In genomic region chr17:32211554-32211953, GRCm38 (mm10) we compare ENCODE assay signal across 8 mouse cellular contexts. TPM values are rescaled to one million over a fixed set of nuclear protein-coding genes. Genes with fewer than 3 reads are reported as not detected.
DNase-seq lines count a peak whose midpoint lies in the region; ATAC-seq and TF ChIP-seq lines count a peak whose summit lies in the region.
"Not testable (repeated sequence)": the region's sequence is repeated elsewhere in the genome, so short reads cannot be mapped to it uniquely, and the experiment has no call there.
"Had no signal": no experiment of that assay in that cellular context is flagged by ENCODE, and none has a peak within 500 bp of the region (broad histone marks: within the 10 kb centered on the region; RNA-seq: fewer than 3 reads in every experiment).

No protein-coding gene starts in this region.

- TF ChIP-seq CTCF in C2C12 (IDR thresholded peaks at IDR 0.05; ENCODE audit: control insufficient read depth, insufficient read depth, insufficient read length); ES-Bruce4 (IDR thresholded peaks at IDR 0.05; ENCODE audit: low read depth, low read length): not testable (repeated sequence)

- not testable (repeated sequence) for H3ac ChIP-seq in C2C12 (ENCODE audit: control insufficient read depth, insufficient read length, low read depth); myocyte (ENCODE audit: control insufficient read depth, insufficient read length)

- not testable (repeated sequence) for ATAC-seq in neural tube, embryonic 13.5 days (ENCODE audit: low read depth)

- 94% methylated on average over 6 of the region's 6 CpGs for WGBS in neural tube, embryonic 13.5 days

- H3K4me2 ChIP-seq in myocyte (ENCODE audit: low read depth); neural tube, embryonic 13.5 days: not testable (repeated sequence)

- not testable (repeated sequence) for H3K9me3 ChIP-seq in ES-Bruce4 (replicated peaks; ENCODE audit: control insufficient read depth, insufficient read depth, low read length, poor library complexity, severe bottlenecking); ES-E14 (ENCODE audit: control insufficient read depth, insufficient read depth, low read depth, low read length); neural tube, embryonic 13.5 days

- not testable (repeated sequence) for H3K4me3 ChIP-seq in C2C12 (ENCODE audit: insufficient read depth, poor library complexity, severe bottlenecking); ES-Bruce4 (ENCODE audit: low read depth, low read length); ES-E14 (ENCODE audit: insufficient read depth in 1 of 2, low read depth in 1 of 2, low read length in 2 of 2, poor library complexity in 1 of 2, severe bottlenecking in 1 of 2); myocyte; neural tube, embryonic 13.5 days

- TF ChIP-seq POLR2A in ES-Bruce4 (IDR thresholded peaks at IDR 0.05; ENCODE audit: insufficient read depth, low read length); myocyte (IDR thresholded peaks at IDR 0.05; ENCODE audit: insufficient read length, low read depth): not testable (repeated sequence)

- H3K79me2 ChIP-seq in C2C12 (ENCODE audit: control insufficient read depth, insufficient read depth) (peaks cover 17% of the 10 kb centered on the region), myocyte (ENCODE audit: control insufficient read depth, insufficient read depth) (peaks cover 25% of the 10 kb centered on the region)

- peak; percentile 69; the same call in 1 of the 2 replicates for TF ChIP-seq EP300 in ES-Bruce4 (IDR thresholded peaks at IDR 0.05; ENCODE audit: insufficient read depth, low read depth, low read length)

- H3K27ac ChIP-seq in ES-Bruce4 (ENCODE audit: insufficient read depth, low read length) (0 out of 2 replicates have a peak overlapping the region, but pooled peaks have one; percentile 42), ES-E14 (ENCODE audit: insufficient read depth, low read depth, low read length, poor library complexity, severe bottlenecking) (peak overlapping the region; percentile 92; the same call in 1 of the 2 replicates)
- 0 out of 2 replicates have a peak overlapping the region, but pooled peaks have one; percentile 9 for H3K27ac ChIP-seq in neural tube, embryonic 13.5 days (replicated peaks)

- H3K79me3 ChIP-seq in C2C12 (ENCODE audit: low read depth): not testable (repeated sequence)

- H3K9ac ChIP-seq in ES-Bruce4 (ENCODE audit: low read depth, poor library complexity, severe bottlenecking); ES-E14 (ENCODE audit: insufficient read depth, low read depth, low read length, poor library complexity, severe bottlenecking); neural tube, embryonic 13.5 days: not testable (repeated sequence)

- in situ Hi-C loops in ES-E14 (cut with MboI; ENCODE audit: low sequenced_read_pairs in 2 of 2, unreplicated experiment in 2 of 2): not testable (repeated sequence)

- not testable (repeated sequence) for DNase-seq in ES-E14 (ENCODE audit: low read depth, low spot score)
- peak; percentile 63 for DNase-seq in testis, postnatal 14 days (ENCODE audit: low spot score)

- H3K27me3 ChIP-seq in C2C12 (ENCODE audit: control insufficient read depth, insufficient read depth, insufficient read length); ES-Bruce4 (ENCODE audit: control insufficient read depth, insufficient read depth, low read length, poor library complexity, severe bottlenecking); myocyte (ENCODE audit: control insufficient read depth, insufficient read depth, insufficient read length); neural tube, embryonic 13.5 days: not testable (repeated sequence)

- peaks cover 93% of the 10 kb centered on the region for H3K36me3 ChIP-seq in C2C12 (ENCODE audit: control insufficient read depth, insufficient read depth)
- H3K36me3 ChIP-seq in ES-Bruce4 (ENCODE audit: control insufficient read depth, insufficient read depth, low read length, poor library complexity, severe bottlenecking): peaks cover 79% of the 10 kb centered on the region
- H3K36me3 ChIP-seq in ES-E14 (ENCODE audit: control insufficient read depth, insufficient read depth, low read length, poor library complexity, severe bottlenecking): peaks cover 60% of the 10 kb centered on the region
- peaks cover 54% of the 10 kb centered on the region for H3K36me3 ChIP-seq in myocyte (ENCODE audit: control insufficient read depth, insufficient read depth)
- peaks cover 98% of the 10 kb centered on the region for H3K36me3 ChIP-seq in neural tube, embryonic 13.5 days

- H3K4me1 ChIP-seq in ES-Bruce4 (ENCODE audit: control insufficient read depth, insufficient read depth, low read length); ES-E14 (ENCODE audit: control insufficient read depth in 2 of 2, insufficient read depth in 2 of 2, low read length in 2 of 2, poor library complexity in 1 of 2): not testable (repeated sequence)
- H3K4me1 ChIP-seq in neural tube, embryonic 13.5 days (replicated peaks): peaks cover 18% of the 10 kb centered on the region; the same call in 1 of the 2 replicates

TF ChIP-seq in C2C12, 6 proteins besides CTCF, POLR2A, EP300 and RAD21:
- peak; percentile 80 for TF ChIP-seq MYOD1 (IDR thresholded peaks at IDR 0.05; ENCODE audit: control insufficient read depth, insufficient read length, low read depth)

TF ChIP-seq in myocyte, 11 proteins besides CTCF, POLR2A, EP300 and RAD21:
- TF ChIP-seq MYOD1 (IDR thresholded peaks at IDR 0.05; ENCODE audit: control insufficient read depth in 1 of 3, insufficient read length in 2 of 3, low read depth in 2 of 3) (peak in 2 of 3 experiments; percentile 71 to 88), TCF3 (IDR thresholded peaks at IDR 0.05; ENCODE audit: insufficient read length, low read depth) (peak; percentile 37), MYOG (IDR thresholded peaks at IDR 0.05; ENCODE audit: control insufficient read depth in 1 of 3, insufficient read depth in 1 of 3, insufficient read length in 2 of 3, low read depth in 2 of 3) (peak in 2 of 3 experiments; percentile 76 to 88), TCF12 (IDR thresholded peaks at IDR 0.05; ENCODE audit: insufficient read depth, poor library complexity, severe bottlenecking) (peak; percentile 27)

RNA-seq across cellular contexts. Expression of gene Ephx3, which starts 22.2 kb away (rescaled TPM):
- polyA plus RNA-seq in C2C12 (2012; fragmentation: generic; extraction: Trizol) (0.12 TPM), ES-Bruce4 (2011; ENCODE audit: insufficient read depth, insufficient read length, low read depth, missing spikeins) (0.76 and 1.3 TPM in 2 replicates), myocyte (2012; fragmentation: generic; extraction: Trizol) (0.12 TPM)
- total RNA-seq in ES-E14 (2012; rRNA removed): 0.71 and 1.6 TPM in 2 replicates
- 0.20 TPM in 1 of 2 replicates, not detected in the other for polyA plus RNA-seq in neural tube, embryonic 13.5 days (2015; fragmentation: Nextera tagmentation; extraction: Ambion mirVana)
- total RNA-seq: adrenal gland, postnatal 25 days had no signal
- polyA plus RNA-seq: activated CD4-positive, CD25-positive, alpha-beta regulatory T cell, adult 4 months had no signal

RNA-seq across cellular contexts. Expression of gene Notch3, which starts 44.9 kb away (rescaled TPM):
- polyA plus RNA-seq in C2C12 (2012; fragmentation: generic; extraction: Trizol) (14.8 TPM), ES-Bruce4 (2011; ENCODE audit: insufficient read depth, insufficient read length, low read depth, missing spikeins) (75.6 and 83.8 TPM in 2 replicates), myocyte (2012; fragmentation: generic; extraction: Trizol) (84.6 TPM)
- total RNA-seq in ES-E14 (2012; rRNA removed): 37.4 and 73.6 TPM in 2 replicates
- 7.6 and 9.0 TPM in 2 replicates for polyA plus RNA-seq in neural tube, embryonic 13.5 days (2015; fragmentation: Nextera tagmentation; extraction: Ambion mirVana)
- polyA plus RNA-seq: activated CD4-positive, CD25-positive, alpha-beta regulatory T cell, adult 4 months had no signal

Comparison
In these comparisons a context has a peak if more than half of its experiments do, and no peak if none do; other contexts are left out.
1. H3K27ac ChIP-seq: peak in every context shown above with its lines; median percentile 92 in ES-E14; 42 in ES-Bruce4; 9 in neural tube, embryonic 13.5 days.